Comparison of ENCODE assay signal across 23 mouse cellular contexts in the genomic region with DNA sequence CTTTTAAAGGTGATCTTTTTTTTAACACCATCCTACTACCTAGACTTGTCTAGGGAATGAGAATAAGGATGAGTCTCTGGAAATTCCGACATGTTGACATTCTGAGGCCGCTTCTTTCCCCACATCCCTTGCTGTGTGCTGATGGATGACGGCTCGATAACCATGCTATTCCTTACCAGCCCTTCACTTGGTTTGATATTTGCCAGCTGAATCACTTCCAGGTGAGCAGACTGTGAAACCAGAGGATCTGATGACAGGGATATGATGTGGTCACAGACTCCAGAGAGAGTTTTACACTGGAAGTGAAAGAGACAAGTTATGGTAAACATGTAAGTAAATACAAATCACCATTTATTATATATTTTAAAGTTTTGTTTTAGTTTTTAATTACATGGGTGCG.
A peak's percentile ranks its signal among the peaks of the same experiment; 100 is the strongest.
DNase-seq lines count a peak whose midpoint lies in the region; ATAC-seq and TF ChIP-seq lines count a peak whose summit lies in the region.
"Had no signal": no experiment of that assay in that cellular context is flagged by ENCODE, and none has a peak within 500 bp of the region (broad histone marks: within the 10 kb centered on the region; RNA-seq: fewer than 3 reads in every experiment).

No protein-coding gene starts in this region.

- no peak for TF ChIP-seq CTCF in cerebellum, adult 2 months (IDR thresholded peaks at IDR 0.05; ENCODE audit: borderline replicate concordance, insufficient read depth, low read depth, low read length)

- no peaks in the 10 kb centered on the region for H3K27me3 ChIP-seq in cerebellum, adult 2 months (ENCODE audit: control insufficient read depth, insufficient read depth, low read length)
- H3K27me3 ChIP-seq in midbrain, embryonic 13.5 days = no peaks in the 10 kb centered on the region
- H3K27me3 ChIP-seq: embryonic facial prominence, embryonic 12.5 days; embryonic facial prominence, embryonic 15.5 days; hindbrain, embryonic 12.5 days; intestine, embryonic 15.5 days had no signal

- H3K36me3 ChIP-seq in midbrain, embryonic 13.5 days = no peaks in the 10 kb centered on the region
- H3K36me3 ChIP-seq: embryonic facial prominence, embryonic 12.5 days; embryonic facial prominence, embryonic 15.5 days; heart, embryonic 10.5 days; hindbrain, embryonic 12.5 days; intestine, embryonic 15.5 days had no signal

- no peaks in the 10 kb centered on the region for H3K4me1 ChIP-seq in cerebellum, adult 2 months (ENCODE audit: control insufficient read depth, insufficient read depth, low read length)
- no peaks in the 10 kb centered on the region for H3K4me1 ChIP-seq in midbrain, embryonic 13.5 days (replicated peaks)
- H3K4me1 ChIP-seq: embryonic facial prominence, embryonic 12.5 days; embryonic facial prominence, embryonic 15.5 days; heart, embryonic 10.5 days; hindbrain, embryonic 12.5 days; intestine, embryonic 15.5 days had no signal

- H3K9me3 ChIP-seq in midbrain, embryonic 13.5 days = no peaks in the 10 kb centered on the region
- H3K9me3 ChIP-seq: embryonic facial prominence, embryonic 12.5 days; embryonic facial prominence, embryonic 15.5 days; heart, embryonic 10.5 days; hindbrain, embryonic 12.5 days; intestine, embryonic 15.5 days had no signal

- H3K9ac ChIP-seq in midbrain, embryonic 13.5 days (replicated peaks) = no peak overlapping the region
- H3K9ac ChIP-seq: embryonic facial prominence, embryonic 12.5 days; embryonic facial prominence, embryonic 15.5 days; forebrain, postnatal 0 days; hindbrain, embryonic 12.5 days; intestine, embryonic 15.5 days had no signal

- no peak overlapping the region for H3K4me2 ChIP-seq in midbrain, embryonic 13.5 days (replicated peaks)
- H3K4me2 ChIP-seq: embryonic facial prominence, embryonic 12.5 days; embryonic facial prominence, embryonic 15.5 days; hindbrain, embryonic 12.5 days; intestine, embryonic 15.5 days had no signal

- no peak overlapping the region for H3K4me3 ChIP-seq in cerebellum, adult 2 months (replicated peaks; ENCODE audit: insufficient read depth, low read depth, low read length)
- H3K4me3 ChIP-seq in midbrain, embryonic 13.5 days (replicated peaks) = no peak overlapping the region
- H3K4me3 ChIP-seq: embryonic facial prominence, embryonic 12.5 days; embryonic facial prominence, embryonic 15.5 days; heart, adult 2 months; heart, embryonic 10.5 days; hindbrain, embryonic 12.5 days; intestine, embryonic 15.5 days had no signal

- ATAC-seq in midbrain, embryonic 13.5 days = no peak
- ATAC-seq: activated CD4-positive, CD25-positive, alpha-beta regulatory T cell, adult 4 months; forebrain, embryonic 14.5 days; forebrain, postnatal 0 days; hindbrain, embryonic 16.5 days; intestine, embryonic 15.5 days had no signal

- DNase-seq in cerebellum, adult 2 months = peak; percentile 39 to 81
- no peak for DNase-seq in cerebellum, adult 8-10 months
- peak; percentile 55 for DNase-seq in cerebellum, adult 9-10 months
- peak; percentile 16 to 60 for DNase-seq in cerebellum, postnatal 14 days
- DNase-seq in B cell, adult 2 months = no peak
- no peak for DNase-seq in kidney, postnatal 14 days
- DNase-seq: adrenal gland, adult 8-10 months; adrenal gland, postnatal 25 days; forebrain, postnatal 0 days; gastrocnemius, postnatal 10 days; gastrocnemius, postnatal 36 days; heart, adult 2 months; kidney, adult 11 months; kidney, adult 9 months had no signal

- TF ChIP-seq POLR2A in cerebellum, adult 2 months (IDR thresholded peaks at IDR 0.05; ENCODE audit: borderline replicate concordance, insufficient read depth, low read length) = no peak

- WGBS in cerebellum, adult 2 months = 26% methylated on average over 5 of the region's 5 CpGs
- WGBS in midbrain, embryonic 13.5 days = 82% methylated on average over 5 of the region's 5 CpGs

- H3K27ac ChIP-seq in cerebellum, adult 2 months (ENCODE audit: insufficient read depth, low read length) = no peak overlapping the region
- no peak overlapping the region for H3K27ac ChIP-seq in midbrain, embryonic 13.5 days
- H3K27ac ChIP-seq: embryonic facial prominence, embryonic 12.5 days; embryonic facial prominence, embryonic 15.5 days; heart, adult 2 months; heart, embryonic 10.5 days; hindbrain, embryonic 12.5 days; intestine, embryonic 15.5 days had no signal

Comparison
In these comparisons a context has a peak if more than half of its experiments do, and no peak if none do; other contexts are left out.
1. DNase-seq: peak in cerebellum, adult 2 months (2 of 2), cerebellum, adult 9-10 months (single experiment) and cerebellum, postnatal 14 days (2 of 2); none in cerebellum, adult 8-10 months (single experiment), B cell, adult 2 months (0 of 2) and kidney, postnatal 14 days (single experiment).